Mouse (Mus musculus) embryo, embryonic 10.5 days (tissue): ENCODE measurements around the gene Adk.

Experiments
- DNase-seq: peaks from one replicate; pipeline ENCODE4 v3.0.0-alpha.2; 2015; ENCODE audit warnings: low spot score

Adk gene

DNA sequence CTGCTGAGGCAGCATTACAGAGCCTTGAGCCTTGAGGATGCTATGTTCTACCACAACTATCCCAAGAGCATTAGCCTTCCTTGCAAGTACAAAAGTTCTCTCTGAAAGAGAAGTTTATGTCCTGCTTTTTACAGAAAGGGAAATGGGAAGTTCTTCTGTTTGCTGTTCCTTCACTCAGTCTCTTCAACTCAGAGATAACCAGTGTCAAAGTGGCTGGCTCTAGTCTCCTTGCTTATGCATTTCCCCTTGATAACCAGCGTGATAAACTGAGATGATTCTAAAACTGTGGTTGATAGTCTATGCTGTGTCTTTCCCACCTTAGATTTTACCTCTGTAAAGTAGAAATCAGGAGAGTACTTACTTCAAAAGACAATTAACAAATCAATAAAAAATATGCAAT is 223.4 kb downstream of the Adk start:
- DNase-seq = no peak

- no peak for DNase-seq
Observed at GRCm38 (mm10) chr14:21278290-21278689, 225.9 kb downstream of the Adk start.

DNA sequence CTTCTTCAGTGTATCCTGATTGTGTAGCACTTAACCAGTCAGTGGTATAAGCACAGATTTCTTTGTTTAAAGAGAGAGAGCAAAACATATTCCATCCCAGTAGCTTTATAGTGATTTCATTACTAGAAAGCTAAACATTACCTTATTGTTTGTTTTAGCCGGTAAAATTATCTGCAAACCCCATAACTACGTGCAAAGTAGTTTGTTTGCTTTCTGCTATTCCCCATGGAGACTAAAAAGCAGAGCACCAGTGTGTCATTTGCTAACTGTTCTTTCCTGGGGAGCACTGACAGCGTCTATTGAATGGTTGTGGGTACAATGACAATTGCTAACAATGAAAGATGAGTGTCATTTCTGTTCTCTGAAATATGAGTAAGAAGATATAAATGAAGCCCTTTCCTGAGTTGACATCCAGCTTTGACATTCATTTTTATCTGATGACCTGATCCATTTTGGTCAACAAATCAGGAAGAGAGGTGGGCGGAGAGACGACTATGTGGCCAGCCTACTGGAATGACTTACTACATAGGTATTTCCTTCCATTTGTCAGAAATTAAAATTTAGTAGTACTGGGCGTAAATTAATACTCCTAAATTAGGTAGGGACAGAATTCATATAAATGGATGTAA is 226.6 kb downstream of the Adk start:
- DNase-seq = no peak

GRCm38 (mm10) chr14:21280451-21280850 is 228.1 kb downstream of the Adk start:
- DNase-seq = no peak

- DNase-seq = no peak
Observed at GRCm38 (mm10) chr14:21281506-21281905, 229.1 kb downstream of the Adk start.

- no peak for DNase-seq
Observed at GRCm38 (mm10) chr14:21284116-21284515, 231.7 kb downstream of the Adk start.

DNA sequence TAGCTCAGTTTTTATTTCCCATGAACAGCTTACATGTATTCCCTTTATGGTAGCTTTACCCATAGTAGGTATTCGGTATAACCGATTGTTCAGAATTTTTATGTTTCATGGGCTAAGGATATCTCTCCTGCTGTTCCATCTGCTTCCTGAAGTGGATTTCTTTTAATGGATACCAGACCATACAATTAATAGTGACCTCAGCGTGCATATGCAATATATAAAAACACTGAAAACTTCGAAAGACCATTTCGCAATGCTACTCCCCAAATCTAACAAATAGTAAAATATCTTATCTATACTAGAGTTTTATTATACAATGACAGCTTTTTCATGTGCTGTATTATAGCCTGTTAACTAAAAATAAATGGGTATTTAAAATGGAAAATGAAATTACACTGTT is 232.5 kb downstream of the Adk start:
- DNase-seq = no peak

GRCm38 (mm10) chr14:21286274-21286673 is 233.9 kb downstream of the Adk start:
- DNase-seq = no peak

GRCm38 (mm10) chr14:21287726-21288442 is 235.5 kb downstream of the Adk start:
- peak; percentile 65 for DNase-seq

GRCm38 (mm10) chr14:21299743-21300142 is 247.4 kb downstream of the Adk start:
- no peak for DNase-seq

- no peak for DNase-seq
Observed at GRCm38 (mm10) chr14:21304815-21305214, 252.4 kb downstream of the Adk start.

- DNase-seq = peak; percentile 34
Observed at GRCm38 (mm10) chr14:21308349-21308936, 256.1 kb downstream of the Adk start.

DNA sequence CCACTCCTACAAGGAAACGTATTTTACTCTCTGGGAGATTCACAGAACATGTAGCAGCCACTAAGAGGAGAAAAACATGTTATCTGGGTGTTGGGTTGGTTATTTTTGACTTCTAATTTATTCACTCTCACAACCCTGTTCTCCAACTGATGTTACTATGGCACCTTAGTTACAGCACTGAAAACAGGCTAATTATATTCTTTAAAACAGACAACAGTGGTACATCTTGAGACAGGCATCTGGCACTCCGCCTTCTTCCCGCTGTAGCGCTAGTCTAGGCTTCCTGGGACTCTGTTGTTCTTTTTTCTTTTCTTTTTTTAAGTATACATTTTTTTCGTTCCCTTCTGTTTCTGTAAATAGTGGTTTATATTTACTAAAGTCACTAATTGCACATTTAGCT is 258.2 kb downstream of the Adk start:
- no peak for DNase-seq

- DNase-seq = no peak
Observed at GRCm38 (mm10) chr14:21313561-21314342, 261.4 kb downstream of the Adk start.

DNA sequence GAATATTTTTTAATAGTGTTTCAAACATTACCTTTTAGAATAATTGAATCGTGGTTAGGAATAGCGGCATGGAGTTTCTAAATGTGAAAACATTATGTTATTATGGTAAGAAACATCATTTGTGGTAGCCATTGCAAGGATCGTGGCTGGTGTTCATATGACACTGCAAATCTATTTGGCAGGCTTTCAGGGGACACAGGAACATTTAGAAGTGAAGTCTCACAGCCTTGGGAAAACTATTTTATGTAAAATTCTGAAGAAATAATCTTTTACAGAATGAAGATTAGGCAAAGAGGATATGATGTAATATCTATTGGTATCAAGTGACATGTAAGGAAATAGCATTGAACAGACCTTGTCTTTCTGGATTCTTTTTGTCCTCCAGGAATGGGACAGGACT is 262.1 kb downstream of the Adk start:
- DNase-seq = no peak

GRCm38 (mm10) chr14:21334826-21335225 is 282.5 kb downstream of the Adk start:
- DNase-seq = no peak

DNA sequence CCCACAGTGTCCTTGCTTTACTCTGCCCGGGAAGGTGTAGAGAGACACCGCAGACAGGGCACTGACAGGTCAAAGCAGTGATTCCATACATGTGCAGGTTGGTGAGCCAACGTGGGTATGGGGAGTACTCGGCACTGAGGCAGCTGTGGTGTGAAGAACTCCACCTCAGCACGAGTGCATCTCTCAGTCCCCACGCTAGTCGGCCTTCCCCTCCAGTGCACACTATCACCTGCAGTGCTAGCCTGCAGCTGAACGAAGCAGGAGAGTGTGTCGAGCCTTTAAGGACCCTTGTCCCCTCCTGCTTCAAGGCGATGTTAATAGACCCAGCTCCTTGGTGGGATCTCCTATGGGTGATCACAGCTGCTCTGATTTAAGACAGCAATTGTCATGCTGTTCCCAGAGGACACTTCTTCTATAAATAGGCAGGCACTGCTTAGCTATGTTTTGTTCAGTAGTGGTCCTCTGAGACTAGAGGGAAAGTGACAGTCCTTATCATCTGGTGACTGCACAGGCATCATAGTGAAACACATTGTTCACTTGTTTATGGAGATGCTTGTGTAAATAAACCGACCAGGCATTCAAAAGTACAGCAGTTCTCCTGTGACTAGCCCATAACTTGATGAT is 283.4 kb downstream of the Adk start:
- DNase-seq = no peak

DNA sequence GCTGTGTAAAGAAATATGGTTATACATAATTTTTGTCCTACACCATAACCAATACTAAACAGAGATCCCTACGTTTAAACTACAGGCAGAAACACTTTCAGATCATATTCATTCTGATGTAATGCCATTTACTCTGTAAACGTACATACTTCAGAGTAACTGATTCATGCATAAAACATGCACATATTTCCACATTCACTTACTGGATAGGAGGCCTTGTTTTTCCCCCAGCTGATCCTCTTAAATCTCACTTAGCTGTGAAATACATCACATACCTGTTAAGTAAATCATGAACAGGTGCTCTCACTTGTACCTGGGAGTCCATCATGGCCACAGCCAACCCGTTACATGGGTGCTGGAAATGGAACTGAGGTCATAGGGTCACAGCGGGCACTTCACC is 285.6 kb downstream of the Adk start:
- no peak for DNase-seq

DNA sequence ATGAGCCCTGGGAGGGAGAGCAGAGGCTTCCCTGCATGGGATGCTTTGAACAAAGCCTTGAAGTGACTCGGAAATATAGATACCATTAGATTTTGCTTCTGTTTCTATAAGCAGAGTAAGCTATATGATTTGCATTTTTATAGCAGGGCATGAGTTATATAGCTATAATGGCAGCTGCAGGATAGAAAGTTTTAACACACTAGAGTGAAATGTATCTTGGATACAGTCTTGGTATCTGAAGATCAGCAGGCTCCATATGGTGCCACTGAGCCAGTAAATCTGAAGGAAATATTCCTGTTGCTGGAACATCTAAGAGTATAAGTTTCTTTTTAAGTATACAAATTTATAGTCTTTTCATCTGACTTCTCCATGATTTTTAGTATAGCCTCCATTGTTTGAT is 288.8 kb downstream of the Adk start:
- DNase-seq = no peak

DNA sequence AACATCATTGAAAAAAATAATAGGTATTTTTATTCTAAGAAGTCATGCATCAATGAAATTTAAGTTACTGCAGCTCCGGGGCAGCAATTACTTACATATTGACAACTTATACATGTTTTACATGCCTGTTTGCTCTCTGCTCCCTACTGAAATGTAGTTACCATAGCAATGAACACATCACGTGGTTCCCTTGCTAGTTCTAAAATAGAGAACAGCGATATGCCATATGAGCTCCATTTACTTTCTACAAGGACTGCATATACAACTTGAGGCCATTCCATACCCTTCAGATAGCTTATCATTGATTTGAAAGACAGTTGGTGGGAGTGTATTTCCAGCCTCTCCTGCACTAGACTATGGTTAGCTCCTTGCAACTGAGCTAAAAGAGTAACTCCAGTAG is 290.6 kb downstream of the Adk start:
- no peak for DNase-seq

- no peak for DNase-seq
Observed at GRCm38 (mm10) chr14:21344896-21345295, 292.5 kb downstream of the Adk start.

DNA sequence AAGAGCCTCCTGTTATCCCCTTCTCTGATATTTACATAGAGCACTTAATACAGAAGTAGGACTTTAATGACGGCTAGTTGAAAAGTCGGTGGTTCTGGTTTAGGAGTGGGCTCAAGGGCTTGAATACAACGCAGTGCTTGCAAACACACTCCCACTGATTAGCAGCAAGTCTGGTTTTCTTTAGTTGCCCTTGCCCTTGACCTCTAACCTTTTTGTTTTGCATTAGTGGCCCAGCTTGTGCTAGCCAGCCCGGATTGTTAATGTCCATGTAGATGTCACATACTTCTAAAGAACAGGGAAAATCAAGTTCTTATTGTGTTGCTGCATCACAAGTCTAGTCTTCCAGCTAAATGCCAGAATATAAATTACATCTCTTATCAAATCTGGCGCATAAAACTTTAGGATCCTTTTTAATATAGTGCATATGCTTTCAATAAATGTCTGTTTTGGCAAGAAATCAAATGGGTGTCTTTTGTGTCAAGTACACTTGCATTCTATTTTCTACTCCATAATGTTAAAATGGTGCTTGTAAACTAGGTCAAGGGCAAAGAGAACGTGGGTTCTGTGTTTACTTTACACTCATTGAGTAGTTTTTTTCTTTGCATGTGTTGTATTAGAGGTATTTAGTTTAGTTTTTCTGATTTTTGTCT is 296.4 kb downstream of the Adk start:
- peak; percentile 49 for DNase-seq
